Mouse (Mus musculus): ENCODE results near the gene Ubash3a. TPM values are rescaled to one million over a fixed set of nuclear protein-coding genes. Genes with fewer than 3 reads are reported as not detected.

Gene Ubash3a
- polyA plus RNA-seq, 1 experiment, result not detected

- WGBS, result 76% methylated on average over 4 of the region's 4 CpGs
Observed at GRCm38 (mm10) chr17:31277931-31278330, 70.3 kb downstream of the Ubash3a start.

GRCm38 (mm10) chr17:31279541-31279940 is 71.9 kb downstream of the Ubash3a start:
- H3K4me3 ChIP-seq (ENCODE audit: insufficient read depth, low read depth, low read length), result no peak overlapping the region
- TF ChIP-seq POLR2A (IDR thresholded peaks at IDR 0.05; ENCODE audit: insufficient read depth, low read depth, low read length) (no peak), CTCF (IDR thresholded peaks at IDR 0.05; ENCODE audit: insufficient read depth, low read depth, low read length) (no peak)
- WGBS, result 94% methylated on average over 9 of the region's 9 CpGs
- peaks cover 26% of the 10 kb centered on the region for H3K4me1 ChIP-seq (ENCODE audit: control insufficient read depth, insufficient read depth, low read length)
- no peak overlapping the region for H3K27ac ChIP-seq (ENCODE audit: insufficient read depth, low read depth, low read length)

More at GRCm38 (mm10) chr17:31277931-31278330, 70.3 kb downstream of the Ubash3a start:
- Histone ChIP-seq H3K4me1 (ENCODE audit: control insufficient read depth, insufficient read depth, low read length) (peaks cover 26% of the 10 kb centered on the region), H3K4me3 (ENCODE audit: insufficient read depth, low read depth, low read length) (no peak overlapping the region), H3K27ac (ENCODE audit: insufficient read depth, low read depth, low read length) (no peak overlapping the region)
- TF ChIP-seq POLR2A (IDR thresholded peaks at IDR 0.05; ENCODE audit: insufficient read depth, low read depth, low read length) (no peak), CTCF (IDR thresholded peaks at IDR 0.05; ENCODE audit: insufficient read depth, low read depth, low read length) (no peak)

GRCm38 (mm10) chr17:31280269-31280668 is 72.6 kb downstream of the Ubash3a start:
- Histone ChIP-seq H3K27ac (ENCODE audit: insufficient read depth, low read depth, low read length) (no peak overlapping the region), H3K4me1 (ENCODE audit: control insufficient read depth, insufficient read depth, low read length) (peaks cover 26% of the 10 kb centered on the region), H3K4me3 (ENCODE audit: insufficient read depth, low read depth, low read length) (no peak overlapping the region)
- 91% methylated on average over 6 of the region's 6 CpGs for WGBS
- TF ChIP-seq POLR2A (IDR thresholded peaks at IDR 0.05; ENCODE audit: insufficient read depth, low read depth, low read length), result no peak
- no peak for TF ChIP-seq CTCF (IDR thresholded peaks at IDR 0.05; ENCODE audit: insufficient read depth, low read depth, low read length)

- Histone ChIP-seq H3K4me3 (ENCODE audit: insufficient read depth, low read depth, low read length) (no peak overlapping the region), H3K27ac (ENCODE audit: insufficient read depth, low read depth, low read length) (no peak overlapping the region), H3K4me1 (ENCODE audit: control insufficient read depth, insufficient read depth, low read length) (peaks cover 17% of the 10 kb centered on the region)
- TF ChIP-seq CTCF (IDR thresholded peaks at IDR 0.05; ENCODE audit: insufficient read depth, low read depth, low read length) (no peak), POLR2A (IDR thresholded peaks at IDR 0.05; ENCODE audit: insufficient read depth, low read depth, low read length) (no peak)
- WGBS, result 35% methylated on average over 19 of the region's 19 CpGs
Observed at GRCm38 (mm10) chr17:31281830-31282686, 74.4 kb downstream of the Ubash3a start.

- H3K4me1 ChIP-seq (ENCODE audit: control insufficient read depth, insufficient read depth, low read length), result peaks cover 13% of the 10 kb centered on the region
- TF ChIP-seq POLR2A (IDR thresholded peaks at IDR 0.05; ENCODE audit: insufficient read depth, low read depth, low read length) (no peak), CTCF (IDR thresholded peaks at IDR 0.05; ENCODE audit: insufficient read depth, low read depth, low read length) (no peak)
- no peak overlapping the region for H3K27ac ChIP-seq (ENCODE audit: insufficient read depth, low read depth, low read length)
- 23% methylated on average over 7 of the region's 7 CpGs for WGBS
- no peak overlapping the region for H3K4me3 ChIP-seq (ENCODE audit: insufficient read depth, low read depth, low read length)
Observed at GRCm38 (mm10) chr17:31282687-31283053, 75.0 kb downstream of the Ubash3a start.

- Histone ChIP-seq H3K4me3 (ENCODE audit: insufficient read depth, low read depth, low read length) (no peak overlapping the region), H3K4me1 (ENCODE audit: control insufficient read depth, insufficient read depth, low read length) (peaks cover 9% of the 10 kb centered on the region), H3K27ac (ENCODE audit: insufficient read depth, low read depth, low read length) (no peak overlapping the region)
- 72% methylated on average over 2 of the region's 2 CpGs for WGBS
- TF ChIP-seq CTCF (IDR thresholded peaks at IDR 0.05; ENCODE audit: insufficient read depth, low read depth, low read length) (no peak), POLR2A (IDR thresholded peaks at IDR 0.05; ENCODE audit: insufficient read depth, low read depth, low read length) (no peak)
Observed at GRCm38 (mm10) chr17:31285867-31286266, 78.2 kb downstream of the Ubash3a start.

GRCm38 (mm10) chr17:31286492-31286891 is 78.8 kb downstream of the Ubash3a start, which contains the start of gene Slc37a1:
Gene Slc37a1 (plus strand): TSS chr17:31286792.
- Histone ChIP-seq H3K4me3 (ENCODE audit: insufficient read depth, low read depth, low read length) (no peak within 1 kb of the TSS), H3K4me1 (ENCODE audit: control insufficient read depth, insufficient read depth, low read length) (peaks cover 9% of the 10 kb centered on the region), H3K27ac (ENCODE audit: insufficient read depth, low read depth, low read length) (no peak within 1 kb of the TSS)
- WGBS, result 97% methylated on average over 1 of the region's 1 CpGs
- no peak for TF ChIP-seq CTCF (IDR thresholded peaks at IDR 0.05; ENCODE audit: insufficient read depth, low read depth, low read length)
- no peak for TF ChIP-seq POLR2A (IDR thresholded peaks at IDR 0.05; ENCODE audit: insufficient read depth, low read depth, low read length)

- H3K27ac ChIP-seq (ENCODE audit: insufficient read depth, low read depth, low read length), result no peak overlapping the region
- H3K4me1 ChIP-seq (ENCODE audit: control insufficient read depth, insufficient read depth, low read length), result peaks cover 9% of the 10 kb centered on the region
- 89% methylated on average over 3 of the region's 3 CpGs for WGBS
- no peak for TF ChIP-seq POLR2A (IDR thresholded peaks at IDR 0.05; ENCODE audit: insufficient read depth, low read depth, low read length)
- no peak for TF ChIP-seq CTCF (IDR thresholded peaks at IDR 0.05; ENCODE audit: insufficient read depth, low read depth, low read length)
- no peak overlapping the region for H3K4me3 ChIP-seq (ENCODE audit: insufficient read depth, low read depth, low read length)
Observed at GRCm38 (mm10) chr17:31287216-31287615, 79.5 kb downstream of the Ubash3a start.

GRCm38 (mm10) chr17:31288999-31289726 is 81.5 kb downstream of the Ubash3a start:
- 30% methylated on average over 7 of the region's 7 CpGs for WGBS
- no peak overlapping the region for H3K27ac ChIP-seq (ENCODE audit: insufficient read depth, low read depth, low read length)
- TF ChIP-seq POLR2A (IDR thresholded peaks at IDR 0.05; ENCODE audit: insufficient read depth, low read depth, low read length), result no peak
- no peak for TF ChIP-seq CTCF (IDR thresholded peaks at IDR 0.05; ENCODE audit: insufficient read depth, low read depth, low read length)
- H3K4me3 ChIP-seq (ENCODE audit: insufficient read depth, low read depth, low read length), result no peak overlapping the region
- peaks cover 4% of the 10 kb centered on the region for H3K4me1 ChIP-seq (ENCODE audit: control insufficient read depth, insufficient read depth, low read length)

Measured in olfactory bulb, adult 2 months (tissue).